Mouse (Mus musculus) hindbrain, embryonic 11.5 days (tissue): ENCODE data around the gene Cldn9. TPM values are rescaled to one million over a fixed set of nuclear protein-coding genes. Genes with fewer than 3 reads are reported as not detected.

Experiments
- ATAC-seq: fragments of 200-750 bp; cut with Nextera tagmentation; 2 replicates; pipeline ENCODE4 v1.8.0; 2017; ENCODE audit warnings: mild to moderate bottlenecking, moderate TSS enrichment, moderate library complexity; ENCODE audit not compliant: low FRiP score
- DNase-seq: peaks from one replicate; pipeline ENCODE4 v3.0.0-alpha.2; 2015; ENCODE audit warnings: low spot score
- H3K27ac ChIP-seq: fragments of 300-500 bp; sonication (generic); 2 replicates; pipeline ENCODE4 v1.5.1; 2014; ENCODE audit warnings: mild to moderate bottlenecking, low read depth, low read length
- H3K27me3 ChIP-seq: fragments of 300-500 bp; sonication (generic); 2 replicates; pipeline ENCODE4 v1.6.1; 2014; ENCODE audit warnings: mild to moderate bottlenecking, low read length, moderate library complexity, mixed read lengths; ENCODE audit not compliant: control insufficient read depth, insufficient read depth
- H3K36me3 ChIP-seq: fragments of 300-500 bp; sonication (generic); 2 replicates; pipeline ENCODE4 v1.6.1; 2014; ENCODE audit warnings: mild to moderate bottlenecking, low read length, moderate library complexity, mixed read lengths; ENCODE audit not compliant: control insufficient read depth, insufficient read depth
- H3K4me1 ChIP-seq: fragments of 300-500 bp; sonication (generic); replicated peaks from 2 replicates; pipeline ENCODE4 v1.6.1; 2014; ENCODE audit warnings: low read length, mixed read lengths; ENCODE audit not compliant: control insufficient read depth, insufficient read depth
- H3K4me2 ChIP-seq: fragments of 300-500 bp; sonication (generic); replicated peaks from 2 replicates; pipeline ENCODE4 v1.6.1; 2014; ENCODE audit warnings: mild to moderate bottlenecking, low read depth, low read length
- H3K4me3 ChIP-seq: fragments of 300-500 bp; sonication (generic); 2 replicates; pipeline ENCODE4 v1.5.1; 2014; ENCODE audit warnings: low read depth, low read length
- H3K9ac ChIP-seq: fragments of 300-500 bp; sonication (generic); 2 replicates; pipeline ENCODE4 v1.6.1; 2014; ENCODE audit warnings: low read depth, low read length
- H3K9me3 ChIP-seq: fragments of 300-500 bp; sonication (generic); 2 replicates; pipeline ENCODE4 v1.6.1; 2016; ENCODE audit warnings: low read length; ENCODE audit not compliant: control insufficient read depth
- WGBS: fragments of 180-500 bp; shearing (Covaris S2); extraction: QIAGEN DNeasy Blood & Tissue Kit; methylation state at CpG from one replicate; pipeline ENCODE4 v1.1.7; 2014; 5-methylcytosine and 5-hydroxymethylcytosine counted together
- polyA plus RNA-seq: library from polyadenylated mRNA; unstranded; fragments of >200 nt; fragmentation: Nextera tagmentation; extraction: Ambion mirVana; gene quantifications from 2 replicates; pipeline ENCODE4 v1.2.1, GENCODE M21; 2014

The Cldn9 gene
- polyA plus RNA-seq, 1 experiment from 2014 or later, result 4.1 TPM

GRCm38 (mm10) chr17:23694491-23694890 lies 10.7 kb upstream of the Cldn9 start:
- Histone ChIP-seq H3K9me3 (no peaks in the 10 kb centered on the region), H3K9ac (no peak overlapping the region)

GRCm38 (mm10) chr17:23683226-23683625 lies 600 bp downstream of the Cldn9 start:
- no peak for DNase-seq
- no peaks in the 10 kb centered on the region for H3K36me3 ChIP-seq
- H3K9me3 ChIP-seq, result no peaks in the 10 kb centered on the region
- H3K27ac ChIP-seq, result no peak overlapping the region
- WGBS, result 21% methylated on average over 15 of the region's 15 CpGs
- ATAC-seq, result 0 out of 2 replicates have a peak, but pooled peaks have one; percentile 33
- H3K4me3 ChIP-seq, result no peak overlapping the region
- H3K4me1 ChIP-seq, result peaks cover 5% of the 10 kb centered on the region; the same call in 1 of the 2 replicates
- peaks cover 57% of the 10 kb centered on the region for H3K27me3 ChIP-seq
- H3K4me2 ChIP-seq, result no peak overlapping the region
- no peak overlapping the region for H3K9ac ChIP-seq

More at GRCm38 (mm10) chr17:23694491-23694890, 10.7 kb upstream of the Cldn9 start:
- Histone ChIP-seq H3K4me3 (no peak overlapping the region), H3K36me3 (no peaks in the 10 kb centered on the region), H3K27ac (no peak overlapping the region), H3K4me1 (peaks cover 3% of the 10 kb centered on the region; the same call in 1 of the 2 replicates), H3K4me2 (no peak overlapping the region), H3K27me3 (peaks cover 18% of the 10 kb centered on the region)
- no peak for DNase-seq
- 74% methylated on average over 1 of the region's 1 CpGs for WGBS
- no peak for ATAC-seq

DNA sequence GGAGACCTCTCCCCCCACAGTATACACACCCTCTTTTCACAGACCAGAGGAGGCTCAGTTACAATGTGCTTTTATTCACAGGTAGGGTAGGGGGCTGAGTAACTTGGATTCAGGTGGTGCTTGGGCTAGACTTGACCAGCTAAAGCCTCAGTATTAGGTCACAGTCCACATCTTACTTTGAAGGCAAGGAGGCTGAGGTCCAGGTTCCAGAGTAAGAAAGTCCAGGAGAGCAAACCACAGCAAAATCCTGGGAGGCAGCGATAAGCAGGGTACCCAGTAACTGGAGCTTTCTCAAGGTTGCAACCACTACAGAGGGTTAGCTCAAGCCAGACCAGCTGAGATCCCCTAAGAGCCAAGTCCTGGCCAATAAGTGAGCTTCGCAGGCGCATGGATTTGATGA lies 1.3 kb downstream of the Cldn9 start:
- Histone ChIP-seq H3K9me3 (no peaks in the 10 kb centered on the region), H3K4me2 (no peak overlapping the region), H3K9ac (no peak overlapping the region), H3K4me1 (peaks cover 5% of the 10 kb centered on the region; the same call in 1 of the 2 replicates), H3K36me3 (no peaks in the 10 kb centered on the region), H3K4me3 (no peak overlapping the region), H3K27me3 (peaks cover 63% of the 10 kb centered on the region), H3K27ac (no peak overlapping the region)
- DNase-seq (no peak), ATAC-seq (no peak)
- WGBS, result 50% methylated on average over 3 of the region's 3 CpGs

- DNase-seq, result no peak
- Histone ChIP-seq H3K4me2 (no peak overlapping the region), H3K36me3 (no peaks in the 10 kb centered on the region), H3K9ac (no peak overlapping the region), H3K9me3 (no peaks in the 10 kb centered on the region), H3K27me3 (peaks cover 64% of the 10 kb centered on the region), H3K4me3 (no peak overlapping the region), H3K27ac (no peak overlapping the region), H3K4me1 (peaks cover 5% of the 10 kb centered on the region; the same call in 1 of the 2 replicates)
- WGBS, result 65% methylated on average over 4 of the region's 4 CpGs
- ATAC-seq, result no peak
Measured at GRCm38 (mm10) chr17:23682092-23682491, 1.7 kb downstream of the Cldn9 start.

DNA sequence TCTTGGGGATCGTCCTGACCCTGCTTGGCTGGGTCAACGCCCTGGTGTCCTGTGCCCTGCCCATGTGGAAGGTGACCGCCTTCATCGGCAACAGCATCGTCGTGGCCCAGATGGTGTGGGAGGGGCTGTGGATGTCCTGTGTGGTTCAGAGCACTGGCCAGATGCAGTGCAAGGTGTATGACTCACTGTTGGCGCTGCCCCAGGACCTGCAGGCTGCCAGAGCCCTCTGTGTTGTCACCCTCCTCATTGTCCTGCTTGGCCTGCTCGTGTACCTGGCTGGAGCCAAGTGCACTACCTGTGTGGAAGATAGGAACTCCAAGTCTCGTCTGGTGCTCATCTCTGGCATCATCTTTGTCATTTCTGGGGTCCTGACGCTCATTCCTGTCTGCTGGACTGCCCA lies 2.7 kb downstream of the Cldn9 start:
- ATAC-seq (no peak), DNase-seq (no peak)
- no peak overlapping the region for H3K27ac ChIP-seq
- no peak overlapping the region for H3K4me2 ChIP-seq
- H3K9ac ChIP-seq, result no peak overlapping the region
- H3K4me1 ChIP-seq, result peaks cover 12% of the 10 kb centered on the region
- H3K9me3 ChIP-seq, result no peaks in the 10 kb centered on the region
- H3K36me3 ChIP-seq, result no peaks in the 10 kb centered on the region
- no peak overlapping the region for H3K4me3 ChIP-seq
- peaks cover 71% of the 10 kb centered on the region for H3K27me3 ChIP-seq
- 79% methylated on average over 10 of the region's 10 CpGs for WGBS

GRCm38 (mm10) chr17:23680336-23680735 lies 3.5 kb downstream of the Cldn9 start:
- ATAC-seq (no peak), DNase-seq (no peak)
- no peak overlapping the region for H3K4me3 ChIP-seq
- no peak overlapping the region for H3K9ac ChIP-seq
- H3K4me1 ChIP-seq, result peaks cover 12% of the 10 kb centered on the region
- no peaks in the 10 kb centered on the region for H3K36me3 ChIP-seq
- H3K4me2 ChIP-seq, result no peak overlapping the region
- no peaks in the 10 kb centered on the region for H3K9me3 ChIP-seq
- peaks cover 78% of the 10 kb centered on the region for H3K27me3 ChIP-seq
- WGBS, result 77% methylated on average over 9 of the region's 9 CpGs
- H3K27ac ChIP-seq, result no peak overlapping the region

DNA sequence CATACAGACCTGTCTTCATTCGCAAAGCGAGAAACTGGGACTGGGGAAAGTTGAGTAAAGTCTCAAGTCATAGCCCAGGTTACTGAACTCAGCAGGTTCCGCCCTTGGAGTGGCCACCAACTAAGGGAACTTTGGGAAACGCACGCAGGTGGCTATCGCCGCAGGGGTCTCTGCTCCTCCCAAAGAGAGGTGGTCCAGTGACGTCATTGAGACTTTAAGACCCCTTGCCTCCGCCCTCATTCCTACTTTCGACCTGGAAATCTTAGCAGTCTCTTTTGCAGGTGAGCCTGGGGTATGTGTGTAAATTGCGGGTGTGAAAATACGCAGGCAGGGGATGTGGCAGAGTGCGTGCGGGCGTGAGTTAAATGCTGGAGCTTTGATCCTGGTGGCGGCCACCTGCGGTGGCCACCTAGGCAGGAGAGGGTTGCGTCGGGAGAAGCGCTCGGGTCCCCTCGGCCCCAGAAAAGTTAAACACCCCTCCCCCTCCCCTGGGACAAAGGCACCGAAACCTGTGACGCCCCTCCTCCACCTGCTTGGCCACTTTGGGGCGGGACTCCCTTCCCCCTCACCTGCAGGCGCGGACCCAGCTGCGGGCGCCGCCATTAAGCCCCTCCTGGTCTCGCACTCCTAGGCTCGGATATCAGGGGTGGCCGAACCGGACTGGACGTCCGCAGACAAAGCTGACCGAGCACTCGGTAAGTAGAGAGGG lies 4.5 kb downstream of the Cldn9 start, which contains the start of gene Cldn6:
Gene Cldn6 (plus strand): TSS at position 123 of the 709 bp plus-strand sequence.
- WGBS, result 3% methylated on average over 38 of the region's 38 CpGs

GRCm38 (mm10) chr17:23677236-23677679 lies 6.6 kb downstream of the Cldn9 start, which contains the start of gene Tnfrsf12a:
Gene Tnfrsf12a, minus strand, starts transcription at chr17:23677468.
- H3K4me3 ChIP-seq, result peak within 1 kb of the TSS; percentile 45
- DNase-seq, result peak; percentile 88
- peak; percentile 28 for ATAC-seq
- H3K4me2 ChIP-seq, result peak within 1 kb of the TSS; percentile 92
- H3K36me3 ChIP-seq, result no peaks in the 10 kb centered on the region
- H3K9ac ChIP-seq, result peak within 1 kb of the TSS; percentile 40
- no peak within 1 kb of the TSS for H3K27ac ChIP-seq
- peaks cover 64% of the 10 kb centered on the region for H3K27me3 ChIP-seq
- H3K9me3 ChIP-seq, result no peaks in the 10 kb centered on the region
- WGBS, result under 1% methylated on average over 34 of the region's 34 CpGs
- peaks cover 11% of the 10 kb centered on the region for H3K4me1 ChIP-seq

More for the DNA sequence above, 4.5 kb downstream of the Cldn9 start, which contains the start of gene Cldn6:
- ATAC-seq (no peak), DNase-seq (no peak)
- H3K27ac ChIP-seq, result no peak within 1 kb of the TSS
- H3K9me3 ChIP-seq, result no peaks in the 10 kb centered on the region
- H3K9ac ChIP-seq, result no peak within 1 kb of the TSS
- no peaks in the 10 kb centered on the region for H3K36me3 ChIP-seq
- H3K4me3 ChIP-seq, result no peak within 1 kb of the TSS
- H3K4me2 ChIP-seq, result no peak within 1 kb of the TSS
- peaks cover 79% of the 10 kb centered on the region for H3K27me3 ChIP-seq
- H3K4me1 ChIP-seq, result peaks cover 10% of the 10 kb centered on the region
